8 mouse cellular contexts compared by ENCODE assay signal in genomic region chrX:23692336-23692721, GRCm38 (mm10). TPM values are rescaled to one million over a fixed set of nuclear protein-coding genes. Genes with fewer than 3 reads are reported as not detected.
DNase-seq lines count a peak whose midpoint lies in the region; ATAC-seq lines count a peak whose summit lies in the region.

No protein-coding gene starts in this region.

- peak; percentile 36; the same call in 1 of the 2 replicates for ATAC-seq in kidney, embryonic 16.5 days (ENCODE audit: low FRiP score, low TSS enrichment)
- ATAC-seq in embryonic facial prominence, embryonic 11.5 days (replicated peaks; ENCODE audit: insufficient number of reproducible peaks, low FRiP score, low TSS enrichment, low read depth): peak; percentile 35; the same call in 1 of the 2 replicates
- peak; percentile 45 for ATAC-seq in hindbrain, embryonic 11.5 days (ENCODE audit: low FRiP score)

- 20% methylated on average over 5 of the region's 5 CpGs for WGBS in kidney, embryonic 16.5 days
- 16% methylated on average over 5 of the region's 5 CpGs for WGBS in embryonic facial prominence, embryonic 11.5 days
- WGBS in hindbrain, embryonic 11.5 days: 15% methylated on average over 5 of the region's 5 CpGs
- WGBS in midbrain, embryonic 10.5 days: 22% methylated on average over 5 of the region's 5 CpGs

- no peak for DNase-seq in kidney, adult 9 months
- DNase-seq in embryonic facial prominence, embryonic 11.5 days (ENCODE audit: low spot score): no peak
- no peak for DNase-seq in hindbrain, embryonic 11.5 days (ENCODE audit: low spot score)
- no peak for DNase-seq in midbrain, embryonic 10.5 days (ENCODE audit: low spot score)
- no peak for DNase-seq in left cerebral cortex, adult 9 months (ENCODE audit: low spot score in 2 of 2)
- DNase-seq in layer of hippocampus, postnatal 10 days (ENCODE audit: low spot score in 2 of 2): no peak
- no peak for DNase-seq in urinary bladder, adult 18-20 months (ENCODE audit: low spot score in 2 of 2)

- 0 out of 2 replicates have a peak overlapping the region, but pooled peaks have one; percentile 26 for H3K9ac ChIP-seq in kidney, embryonic 16.5 days (replicated peaks; ENCODE audit: low read length)
- no peak overlapping the region for H3K9ac ChIP-seq in embryonic facial prominence, embryonic 11.5 days (replicated peaks; ENCODE audit: low read length)
- no peak overlapping the region for H3K9ac ChIP-seq in hindbrain, embryonic 11.5 days (ENCODE audit: low read depth, low read length)

- no peaks in the 10 kb centered on the region for H3K36me3 ChIP-seq in kidney, embryonic 16.5 days (ENCODE audit: insufficient read depth, low read length)
- H3K36me3 ChIP-seq in embryonic facial prominence, embryonic 11.5 days (replicated peaks; ENCODE audit: control insufficient read depth, insufficient read depth, low read depth, low read length): no peaks in the 10 kb centered on the region
- H3K36me3 ChIP-seq in hindbrain, embryonic 11.5 days (ENCODE audit: control insufficient read depth, insufficient read depth, low read length): no peaks in the 10 kb centered on the region
- H3K36me3 ChIP-seq in midbrain, embryonic 10.5 days: no peaks in the 10 kb centered on the region

- peak overlapping the region; percentile 59 for H3K4me2 ChIP-seq in kidney, embryonic 16.5 days (replicated peaks; ENCODE audit: low read depth, low read length)
- peak overlapping the region; percentile 5 for H3K4me2 ChIP-seq in embryonic facial prominence, embryonic 11.5 days (ENCODE audit: low read depth, low read length)
- peak overlapping the region; percentile 31 for H3K4me2 ChIP-seq in hindbrain, embryonic 11.5 days (replicated peaks; ENCODE audit: low read depth, low read length)

- H3K9me3 ChIP-seq in kidney, embryonic 16.5 days (ENCODE audit: low read length): no peaks in the 10 kb centered on the region
- H3K9me3 ChIP-seq in embryonic facial prominence, embryonic 11.5 days (replicated peaks; ENCODE audit: control insufficient read depth, low read length): no peaks in the 10 kb centered on the region
- H3K9me3 ChIP-seq in hindbrain, embryonic 11.5 days (ENCODE audit: control insufficient read depth, low read length): no peaks in the 10 kb centered on the region
- H3K9me3 ChIP-seq in midbrain, embryonic 10.5 days (replicated peaks): peaks cover 6% of the 10 kb centered on the region; the same call in 1 of the 2 replicates

- H3K27me3 ChIP-seq in kidney, embryonic 16.5 days (ENCODE audit: insufficient read depth, low read length): no peaks in the 10 kb centered on the region
- H3K27me3 ChIP-seq in embryonic facial prominence, embryonic 11.5 days (ENCODE audit: control insufficient read depth, insufficient read depth, low read length): no peaks in the 10 kb centered on the region
- no peaks in the 10 kb centered on the region for H3K27me3 ChIP-seq in hindbrain, embryonic 11.5 days (ENCODE audit: control insufficient read depth, insufficient read depth, low read length)
- H3K27me3 ChIP-seq in midbrain, embryonic 10.5 days (ENCODE audit: low read depth, poor library complexity, severe bottlenecking): no peaks in the 10 kb centered on the region

- no peaks in the 10 kb centered on the region for H3K4me1 ChIP-seq in kidney, embryonic 16.5 days (ENCODE audit: insufficient read depth, low read length)
- no peaks in the 10 kb centered on the region for H3K4me1 ChIP-seq in embryonic facial prominence, embryonic 11.5 days (ENCODE audit: control insufficient read depth, insufficient read depth, low read length)
- H3K4me1 ChIP-seq in hindbrain, embryonic 11.5 days (replicated peaks; ENCODE audit: control insufficient read depth, insufficient read depth, low read length): no peaks in the 10 kb centered on the region
- H3K4me1 ChIP-seq in midbrain, embryonic 10.5 days: no peaks in the 10 kb centered on the region

- peak overlapping the region; percentile 65 for H3K4me3 ChIP-seq in kidney, embryonic 16.5 days (ENCODE audit: low read length)
- peak overlapping the region; percentile 59 for H3K4me3 ChIP-seq in embryonic facial prominence, embryonic 11.5 days (ENCODE audit: low read depth, low read length)
- H3K4me3 ChIP-seq in hindbrain, embryonic 11.5 days (ENCODE audit: low read depth, low read length): peak overlapping the region; percentile 14; the same call in 1 of the 2 replicates
- peak overlapping the region; percentile 65 for H3K4me3 ChIP-seq in midbrain, embryonic 10.5 days

- H3K27ac ChIP-seq in kidney, embryonic 16.5 days (ENCODE audit: low read length): no peak overlapping the region
- no peak overlapping the region for H3K27ac ChIP-seq in embryonic facial prominence, embryonic 11.5 days (replicated peaks; ENCODE audit: low read depth, low read length)
- H3K27ac ChIP-seq in hindbrain, embryonic 11.5 days (ENCODE audit: low read depth, low read length): no peak overlapping the region
- no peak overlapping the region; the same call in 1 of the 2 replicates for H3K27ac ChIP-seq in midbrain, embryonic 10.5 days (replicated peaks)

RNA-seq across cellular contexts. Expression of gene Wdr44, which starts 0.5 kb away (rescaled TPM):
- polyA plus RNA-seq in kidney, embryonic 16.5 days (2015; fragmentation: Nextera tagmentation; extraction: Ambion mirVana): 4.8 and 5.0 TPM in 2 replicates
- polyA plus RNA-seq in embryonic facial prominence, embryonic 11.5 days (2014; fragmentation: Nextera tagmentation; extraction: Ambion mirVana): 5.2 and 5.3 TPM in 2 replicates
- polyA plus RNA-seq in hindbrain, embryonic 11.5 days (2014; fragmentation: Nextera tagmentation; extraction: Ambion mirVana): 6.4 and 10.7 TPM in 2 replicates
- 4.2 and 6.0 TPM in 2 replicates for polyA plus RNA-seq in midbrain, embryonic 10.5 days (2016; fragmentation: Nextera tagmentation; extraction: Ambion mirVana)
- total RNA-seq in layer of hippocampus, postnatal 10 days (2021): 10 to 100 TPM; 20.2 to 22.4 TPM

Comparison
In these comparisons a context has a peak if more than half of its experiments do, and no peak if none do; other contexts are left out.
1. H3K4me2 ChIP-seq: peak in every context shown above with its lines; median percentile 59 in kidney, embryonic 16.5 days; 31 in hindbrain, embryonic 11.5 days; 5 in embryonic facial prominence, embryonic 11.5 days.
2. H3K4me3 ChIP-seq: peak in every context shown above with its lines; median percentile 65 in kidney, embryonic 16.5 days; 65 in midbrain, embryonic 10.5 days; 59 in embryonic facial prominence, embryonic 11.5 days; 14 in hindbrain, embryonic 11.5 days.